Mouse (Mus musculus) fibroblast of lung, adult 2 months (primary cell): ENCODE measurements around the gene Theg.

Experiments
- DNase-seq: peaks from one replicate; pipeline ENCODE4 v3.0.0-alpha.2; 2011; ENCODE audit warnings: low read depth

Theg gene

GRCm38 (mm10) chr10:79594111-79594510, 7.0 kb upstream of the Theg start:
- DNase-seq, result no peak

GRCm38 (mm10) chr10:79590702-79591101, 3.6 kb upstream of the Theg start:
- DNase-seq, result no peak

- no peak for DNase-seq
These were observed 608 bp upstream of the Theg start for GRCm38 (mm10) chr10:79587752-79588126.

GRCm38 (mm10) chr10:79586243-79586642, 888 bp downstream of the Theg start:
- no peak for DNase-seq

GRCm38 (mm10) chr10:79585723-79586122, 1.4 kb downstream of the Theg start:
- no peak for DNase-seq

GRCm38 (mm10) chr10:79585136-79585535, 2.0 kb downstream of the Theg start:
- DNase-seq, result no peak

GRCm38 (mm10) chr10:79584426-79584825, 2.7 kb downstream of the Theg start:
- DNase-seq, result no peak

GRCm38 (mm10) chr10:79584021-79584420, 3.1 kb downstream of the Theg start:
- no peak for DNase-seq

GRCm38 (mm10) chr10:79581501-79581900, 5.6 kb downstream of the Theg start:
- DNase-seq, result no peak

- DNase-seq, result peak; percentile 1
These were observed 6.3 kb downstream of the Theg start for GRCm38 (mm10) chr10:79580811-79581210.

GRCm38 (mm10) chr10:79580356-79580755, 6.8 kb downstream of the Theg start:
- no peak for DNase-seq

GRCm38 (mm10) chr10:79579781-79580180, 7.3 kb downstream of the Theg start:
- no peak for DNase-seq

- DNase-seq, result no peak
These were observed 8.2 kb downstream of the Theg start for GRCm38 (mm10) chr10:79578891-79579290.

- no peak for DNase-seq
These were observed 8.9 kb downstream of the Theg start for GRCm38 (mm10) chr10:79578276-79578675.

GRCm38 (mm10) chr10:79577376-79577775, 9.8 kb downstream of the Theg start:
- DNase-seq, result no peak

- DNase-seq, result no peak
These were observed 11.4 kb downstream of the Theg start for GRCm38 (mm10) chr10:79575754-79576153.

- DNase-seq, result no peak
These were observed 12.3 kb downstream of the Theg start for GRCm38 (mm10) chr10:79574796-79575195.

- DNase-seq, result no peak
These were observed 12.8 kb downstream of the Theg start for GRCm38 (mm10) chr10:79574350-79574749.

GRCm38 (mm10) chr10:79573611-79574010, 13.5 kb downstream of the Theg start:
- no peak for DNase-seq

GRCm38 (mm10) chr10:79571314-79571713, 15.8 kb downstream of the Theg start:
- no peak for DNase-seq

GRCm38 (mm10) chr10:79569921-79570320, 17.2 kb downstream of the Theg start:
- no peak for DNase-seq

- DNase-seq, result no peak
These were observed 27.4 kb downstream of the Theg start for GRCm38 (mm10) chr10:79559716-79560115.

GRCm38 (mm10) chr10:79557496-79557895, 29.6 kb downstream of the Theg start:
- DNase-seq, result no peak

GRCm38 (mm10) chr10:79556951-79557350, 30.2 kb downstream of the Theg start:
- DNase-seq, result no peak

GRCm38 (mm10) chr10:79555238-79555724, 31.9 kb downstream of the Theg start:
- DNase-seq, result no peak
